Mouse (Mus musculus) frontal cortex, adult (tissue): ENCODE results near the gene Meis2.

ENCODE experiments used
- ATAC-seq: cut with Nextera tagmentation; 2 replicates; pipeline ENCODE4 v1.9.2; 2017; ENCODE audit warnings: mild to moderate bottlenecking, moderate library complexity, mixed read lengths; ENCODE audit not compliant: low TSS enrichment

Meis2 gene

GRCm38 (mm10) chr2:115910217-115910616 lies 155.4 kb downstream of the Meis2 start:
- ATAC-seq = no peak

GRCm38 (mm10) chr2:115901007-115901406 lies 164.6 kb downstream of the Meis2 start:
- ATAC-seq = no peak

- ATAC-seq = 0 out of 2 replicates have a peak, but pooled peaks have one; percentile 35
These were observed 168.1 kb downstream of the Meis2 start for GRCm38 (mm10) chr2:115897559-115897958.

- ATAC-seq = no peak
These were observed 168.6 kb downstream of the Meis2 start for GRCm38 (mm10) chr2:115897001-115897400.

- no peak for ATAC-seq
These were observed 169.9 kb downstream of the Meis2 start for GRCm38 (mm10) chr2:115895717-115896116.

GRCm38 (mm10) chr2:115895256-115895655 lies 170.4 kb downstream of the Meis2 start:
- peak; percentile 66 for ATAC-seq

GRCm38 (mm10) chr2:115893113-115893512 lies 172.5 kb downstream of the Meis2 start:
- no peak for ATAC-seq

- no peak for ATAC-seq
These were observed 174.9 kb downstream of the Meis2 start for GRCm38 (mm10) chr2:115890715-115891114.

GRCm38 (mm10) chr2:115890030-115890429 lies 175.6 kb downstream of the Meis2 start:
- no peak for ATAC-seq

GRCm38 (mm10) chr2:115889212-115889611 lies 176.4 kb downstream of the Meis2 start:
- no peak for ATAC-seq

GRCm38 (mm10) chr2:115888336-115889077 lies 177.1 kb downstream of the Meis2 start:
- no peak for ATAC-seq

GRCm38 (mm10) chr2:115887631-115888030 lies 178.0 kb downstream of the Meis2 start:
- no peak for ATAC-seq

GRCm38 (mm10) chr2:115884184-115884583 lies 181.5 kb downstream of the Meis2 start:
- ATAC-seq = no peak

- no peak for ATAC-seq
These were observed 182.1 kb downstream of the Meis2 start for GRCm38 (mm10) chr2:115883520-115883919.

- ATAC-seq = no peak
These were observed 189.7 kb downstream of the Meis2 start for GRCm38 (mm10) chr2:115875802-115876531.

- ATAC-seq = no peak
These were observed 192.8 kb downstream of the Meis2 start for GRCm38 (mm10) chr2:115872851-115873250.

- ATAC-seq = no peak
These were observed 195.7 kb downstream of the Meis2 start for GRCm38 (mm10) chr2:115869966-115870365.

GRCm38 (mm10) chr2:115860600-115861347 lies 204.9 kb downstream of the Meis2 start:
- ATAC-seq = no peak

GRCm38 (mm10) chr2:115860141-115860480 lies 205.5 kb downstream of the Meis2 start:
- ATAC-seq = no peak

- ATAC-seq = no peak
These were observed 206.1 kb downstream of the Meis2 start for GRCm38 (mm10) chr2:115859371-115860140.

- no peak for ATAC-seq
These were observed 206.7 kb downstream of the Meis2 start for GRCm38 (mm10) chr2:115858927-115859326.

GRCm38 (mm10) chr2:115858246-115858645 lies 207.4 kb downstream of the Meis2 start:
- no peak for ATAC-seq
